Mouse (Mus musculus): Measurements from ENCODE around the gene Olfr91. TPM values are rescaled to one million over a fixed set of nuclear protein-coding genes. Genes with fewer than 3 reads are reported as not detected.

Olfr91 gene
- polyA plus RNA-seq, 1 experiment, result not detected

DNA sequence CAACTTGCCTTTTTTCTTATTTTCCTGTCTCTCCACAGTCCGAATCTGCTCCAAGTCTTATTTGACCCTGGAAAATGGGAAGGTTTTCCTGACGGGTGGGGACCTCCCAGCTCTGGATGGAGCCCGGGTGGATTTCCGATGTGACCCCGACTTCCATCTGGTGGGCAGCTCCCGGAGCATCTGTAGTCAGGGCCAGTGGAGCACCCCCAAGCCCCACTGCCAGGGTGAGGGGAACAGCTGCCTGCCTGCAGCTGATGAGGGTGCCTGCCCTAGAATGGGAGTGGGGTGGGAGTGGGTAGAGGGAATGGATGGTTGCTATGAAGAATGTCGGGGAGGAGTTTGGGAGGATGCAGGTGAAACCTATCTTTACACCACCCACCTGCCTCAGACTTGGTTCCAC, 49.7 kb downstream of the Olfr91 start:
- peaks cover 8% of the 10 kb centered on the region; the same call in 1 of the 2 replicates for H3K4me1 ChIP-seq (ENCODE audit: control insufficient read depth, insufficient read depth, low read length)
- no peak for DNase-seq
- TF ChIP-seq CTCF (IDR thresholded peaks at IDR 0.05; ENCODE audit: insufficient read depth, low read length) (no peak), POLR2A (IDR thresholded peaks at IDR 0.05; ENCODE audit: borderline replicate concordance, extremely low read depth, low read depth, low read length) (no peak)
- 78% methylated on average over 7 of the region's 7 CpGs for WGBS
- H3K4me3 ChIP-seq (replicated peaks; ENCODE audit: extremely low read depth, low read depth, low read length), result no peak overlapping the region

DNA sequence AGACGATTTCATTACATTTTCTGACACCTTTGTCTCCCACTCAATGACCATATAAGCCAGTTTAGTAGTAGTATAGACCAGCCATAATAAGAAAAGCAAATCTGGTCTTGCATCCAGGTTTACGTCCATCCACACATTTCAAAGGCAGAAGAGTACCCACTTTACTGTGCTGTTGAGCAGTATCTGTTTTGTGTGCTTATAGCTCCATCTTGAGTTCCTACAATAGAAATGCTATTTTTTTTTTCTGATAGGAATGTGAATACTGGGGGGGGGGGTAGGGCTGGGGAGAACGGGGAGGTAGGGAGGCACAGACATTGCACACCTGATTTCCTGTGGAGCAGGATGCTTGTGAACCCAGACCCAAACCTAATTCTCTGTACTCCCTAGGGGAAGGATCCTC, 50.1 kb downstream of the Olfr91 start:
- Histone ChIP-seq H3K4me3 (replicated peaks; ENCODE audit: extremely low read depth, low read depth, low read length) (no peak overlapping the region), H3K4me1 (ENCODE audit: control insufficient read depth, insufficient read depth, low read length) (peaks cover 8% of the 10 kb centered on the region; the same call in 1 of the 2 replicates)
- 42% methylated on average over 3 of the region's 3 CpGs for WGBS
- no peak for DNase-seq
- TF ChIP-seq CTCF (IDR thresholded peaks at IDR 0.05; ENCODE audit: insufficient read depth, low read length) (no peak), POLR2A (IDR thresholded peaks at IDR 0.05; ENCODE audit: borderline replicate concordance, extremely low read depth, low read depth, low read length) (no peak)

- no peak overlapping the region for H3K4me3 ChIP-seq (replicated peaks; ENCODE audit: extremely low read depth, low read depth, low read length)
- TF ChIP-seq CTCF (IDR thresholded peaks at IDR 0.05; ENCODE audit: insufficient read depth, low read length) (no peak), POLR2A (IDR thresholded peaks at IDR 0.05; ENCODE audit: borderline replicate concordance, extremely low read depth, low read depth, low read length) (no peak)
- peaks cover 8% of the 10 kb centered on the region; the same call in 1 of the 2 replicates for H3K4me1 ChIP-seq (ENCODE audit: control insufficient read depth, insufficient read depth, low read length)
- DNase-seq, result no peak
- 68% methylated on average over 19 of the region's 19 CpGs for WGBS
Observed at GRCm38 (mm10) chr17:37047332-37047976, 50.6 kb downstream of the Olfr91 start.

GRCm38 (mm10) chr17:37046312-37047112, 51.6 kb downstream of the Olfr91 start:
- no peak for TF ChIP-seq POLR2A (IDR thresholded peaks at IDR 0.05; ENCODE audit: borderline replicate concordance, extremely low read depth, low read depth, low read length)
- no peak for TF ChIP-seq CTCF (IDR thresholded peaks at IDR 0.05; ENCODE audit: insufficient read depth, low read length)
- DNase-seq, result no peak
- 2% methylated on average over 46 of the region's 58 CpGs for WGBS
- Histone ChIP-seq H3K4me3 (replicated peaks; ENCODE audit: extremely low read depth, low read depth, low read length) (peak overlapping the region; percentile 82), H3K4me1 (ENCODE audit: control insufficient read depth, insufficient read depth, low read length) (peaks cover 8% of the 10 kb centered on the region; the same call in 1 of the 2 replicates)

- peak; percentile 77 for DNase-seq
- TF ChIP-seq POLR2A (IDR thresholded peaks at IDR 0.05; ENCODE audit: borderline replicate concordance, extremely low read depth, low read depth, low read length) (0 out of 2 replicates have a peak, but pooled peaks have one; percentile 43), CTCF (IDR thresholded peaks at IDR 0.05; ENCODE audit: insufficient read depth, low read length) (no peak)
- 1% methylated on average over 44 of the region's 55 CpGs for WGBS
- H3K4me3 ChIP-seq (replicated peaks; ENCODE audit: extremely low read depth, low read depth, low read length), result peak within 1 kb of the TSS; percentile 82
- H3K4me1 ChIP-seq (ENCODE audit: control insufficient read depth, insufficient read depth, low read length), result peaks cover 8% of the 10 kb centered on the region; the same call in 1 of the 2 replicates
Observed at GRCm38 (mm10) chr17:37045611-37046311, 52.3 kb downstream of the Olfr91 start, which contains the start of gene Gabbr1. Gene Gabbr1, plus strand, starts transcription at chr17:37045966.

- TF ChIP-seq POLR2A (IDR thresholded peaks at IDR 0.05; ENCODE audit: borderline replicate concordance, extremely low read depth, low read depth, low read length) (no peak), CTCF (IDR thresholded peaks at IDR 0.05; ENCODE audit: insufficient read depth, low read length) (no peak)
- Histone ChIP-seq H3K4me1 (ENCODE audit: control insufficient read depth, insufficient read depth, low read length) (peaks cover 8% of the 10 kb centered on the region; the same call in 1 of the 2 replicates), H3K4me3 (replicated peaks; ENCODE audit: extremely low read depth, low read depth, low read length) (no peak overlapping the region)
- WGBS, result 43% methylated on average over 7 of the region's 7 CpGs
- no peak for DNase-seq
Observed at GRCm38 (mm10) chr17:37044651-37045244, 53.3 kb downstream of the Olfr91 start.

Other genes with a start within 250 kb of the Olfr91 start
- gene Trim15, start 231.1 kb downstream of the Olfr91 start, polyA plus RNA-seq (2012; rRNA removed), result 0.14 and 0.30 TPM in 2 replicates
- gene Trim10, start 228.7 kb downstream of the Olfr91 start, polyA plus RNA-seq (2012; rRNA removed), result 0.07 and 0.25 TPM in 2 replicates
- 0.17 TPM in 2 replicates for gene Trim40, start 208.2 kb downstream of the Olfr91 start, polyA plus RNA-seq (2012; rRNA removed)
- gene Trim31, start 200.2 kb downstream of the Olfr91 start, polyA plus RNA-seq (2012; rRNA removed), result 0.10 TPM in 1 of 2 replicates, not detected in the other
- 34.4 and 42.1 TPM in 2 replicates for gene Rnf39, start 155.4 kb downstream of the Olfr91 start, polyA plus RNA-seq (2012; rRNA removed)
- 42.8 and 58.3 TPM in 2 replicates for gene Ppp1r11, start 146.5 kb downstream of the Olfr91 start, polyA plus RNA-seq (2012; rRNA removed)
- gene Znrd1, start 139.7 kb downstream of the Olfr91 start, polyA plus RNA-seq (2012; rRNA removed), result 23.8 and 30.3 TPM in 2 replicates
- 1.1 and 1.4 TPM in 2 replicates for gene Znrd1as, start 139.7 kb downstream of the Olfr91 start, polyA plus RNA-seq (2012; rRNA removed)
- gene 2410137M14Rik, start 117.0 kb downstream of the Olfr91 start, polyA plus RNA-seq (2012; rRNA removed), result 0.14 and 0.18 TPM in 2 replicates
- gene H2-M5, start 108.7 kb downstream of the Olfr91 start, polyA plus RNA-seq (2012; rRNA removed), result 0.58 and 1.2 TPM in 2 replicates
- gene Zfp57, start 97.1 kb downstream of the Olfr91 start, polyA plus RNA-seq (2012; rRNA removed), result 12.8 and 21.6 TPM in 2 replicates
- gene Mog, start 74.9 kb downstream of the Olfr91 start, polyA plus RNA-seq (2012; rRNA removed), result not detected in 2 replicates
- 38.0 and 46.1 TPM in 2 replicates for gene Gabbr1, start 52.3 kb downstream of the Olfr91 start, polyA plus RNA-seq (2012; rRNA removed)
- not detected in 2 replicates for gene Olfr90, start 9.8 kb downstream of the Olfr91 start, polyA plus RNA-seq (2012; rRNA removed)
- not detected in 2 replicates for gene Olfr92, start 21.8 kb upstream of the Olfr91 start, polyA plus RNA-seq (2012; rRNA removed)
- gene Olfr93, start 63.2 kb upstream of the Olfr91 start, polyA plus RNA-seq (2012; rRNA removed), result not detected in 2 replicates
- gene Ubd, start 95.6 kb upstream of the Olfr91 start, polyA plus RNA-seq (2012; rRNA removed), result not detected in 2 replicates
- not detected in 2 replicates for gene Olfr94, start 102.7 kb upstream of the Olfr91 start, polyA plus RNA-seq (2012; rRNA removed)
- not detected in 2 replicates for gene Olfr95, start 114.8 kb upstream of the Olfr91 start, polyA plus RNA-seq (2012; rRNA removed)
- gene Olfr96, start 121.9 kb upstream of the Olfr91 start, polyA plus RNA-seq (2012; rRNA removed), result not detected in 2 replicates
- gene Olfr97, start 139.1 kb upstream of the Olfr91 start, polyA plus RNA-seq (2012; rRNA removed), result not detected in 2 replicates
- not detected in 2 replicates for gene Olfr98, start 165.5 kb upstream of the Olfr91 start, polyA plus RNA-seq (2012; rRNA removed)
- 14.5 and 14.6 TPM in 2 replicates for gene H2-M3, start 171.9 kb upstream of the Olfr91 start, polyA plus RNA-seq (2012; rRNA removed)
- not detected in 2 replicates for gene Olfr99, start 185.2 kb upstream of the Olfr91 start, polyA plus RNA-seq (2012; rRNA removed)
- gene Olfr101, start 206.0 kb upstream of the Olfr91 start, polyA plus RNA-seq (2012; rRNA removed), result not detected in 2 replicates
- not detected in 2 replicates for gene Olfr102, start 218.8 kb upstream of the Olfr91 start, polyA plus RNA-seq (2012; rRNA removed)
- gene Olfr103, start 241.4 kb upstream of the Olfr91 start, polyA plus RNA-seq (2012; rRNA removed), result not detected in 2 replicates

All from lung, adult 2 months (tissue).